Mouse (Mus musculus) kidney, embryonic 16.5 days (tissue): ENCODE data around the gene Ubr3. TPM values are rescaled to one million over a fixed set of nuclear protein-coding genes. Genes with fewer than 3 reads are reported as not detected.

Source experiments
- polyA plus RNA-seq: library from polyadenylated mRNA; unstranded; fragments of >200 nt; fragmentation: Nextera tagmentation; extraction: Ambion mirVana; gene quantifications from 2 replicates; pipeline ENCODE4 v1.2.1, GENCODE M21; 2015

The Ubr3 gene
- polyA plus RNA-seq, 1 experiment from 2014 or later = 12.7 TPM

Other genes with a start within 250 kb of the Ubr3 start
- gene Klhl41, start 227.1 kb upstream of the Ubr3 start, polyA plus RNA-seq = 0.86 and 1.1 TPM in 2 replicates
- gene Fastkd1, start 183.7 kb upstream of the Ubr3 start, polyA plus RNA-seq = 12.4 and 14.1 TPM in 2 replicates
- 130 and 139 TPM in 2 replicates for gene Ppig, start 174.7 kb upstream of the Ubr3 start, polyA plus RNA-seq
- gene Ccdc173, start 107.7 kb upstream of the Ubr3 start, polyA plus RNA-seq = 1.4 and 3.3 TPM in 2 replicates
- 24.5 and 24.9 TPM in 2 replicates for gene Phospho2, start 107.6 kb upstream of the Ubr3 start, polyA plus RNA-seq
- 29.9 and 31.5 TPM in 2 replicates for gene Klhl23, start 75.3 kb upstream of the Ubr3 start, polyA plus RNA-seq
- gene Ssb, start 35.7 kb upstream of the Ubr3 start, polyA plus RNA-seq = 296 and 313 TPM in 2 replicates
- 38.3 and 39.9 TPM in 2 replicates for gene Mettl5, start 11.6 kb upstream of the Ubr3 start, polyA plus RNA-seq
- gene Myo3b, start 141.9 kb downstream of the Ubr3 start, polyA plus RNA-seq = 0.69 and 0.78 TPM in 2 replicates